Mouse (Mus musculus) kidney, adult 2 months (tissue): ENCODE measurements around the gene Pparg.

Experiments
- CTCF ChIP-seq: fragments of 200-500 bp; conservative IDR thresholded peaks from 2 replicates; pipeline ENCODE4 v1.5.1; 2011; ENCODE audit warnings: low read depth, mild to moderate bottlenecking, control low read depth, low read length, moderate library complexity, mixed read lengths; ENCODE audit not compliant: insufficient read depth, insufficient read length
- POLR2A ChIP-seq: fragments of 200-500 bp; IDR thresholded peaks from one replicate; pipeline ENCODE4 v1.6.1; 2011; ENCODE audit warnings: low read depth, low read length, control low read depth

DNA sequence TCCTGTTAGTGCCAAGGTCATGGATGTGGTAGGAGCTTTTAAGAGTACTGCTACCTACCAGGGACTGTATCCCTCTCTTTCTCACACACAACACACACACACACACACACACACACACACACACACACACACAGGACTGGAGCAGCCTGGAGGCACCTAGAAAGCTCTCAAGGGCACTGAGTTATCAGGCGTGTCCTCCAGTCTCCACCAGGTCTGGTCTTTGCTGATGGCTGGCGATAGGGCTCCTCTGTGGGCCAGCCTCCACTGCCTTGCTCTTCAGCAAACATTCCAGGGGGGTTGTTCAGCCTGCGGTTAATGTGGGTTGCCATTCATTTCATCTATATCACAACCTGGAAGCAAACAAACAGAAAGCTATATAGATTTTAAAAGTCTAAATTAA, 166.7 kb downstream of the Pparg start:
- TF ChIP-seq CTCF (no peak), POLR2A (no peak)
